Mouse (Mus musculus) CH12.LX (cell line): ENCODE results near the gene Flnc. TPM values are rescaled to one million over a fixed set of nuclear protein-coding genes. Genes with fewer than 3 reads are reported as not detected.

Source experiments
- DNase-seq: peaks from one replicate; pipeline ENCODE4 v3.0.0-alpha.2; 2013; ENCODE audit errors: extremely low read depth
- H3K27ac ChIP-seq: 2 replicates; pipeline ENCODE4 v1.5.1; 2012; ENCODE audit warnings: low read depth, mild to moderate bottlenecking, control low read depth, moderate library complexity; ENCODE audit not compliant: insufficient read depth
- H3K27me3 ChIP-seq: replicated peaks from 2 replicates; pipeline ENCODE3; 2012; ENCODE audit warnings: inconsistent platforms
- H3K36me3 ChIP-seq, 2 experiments: replicated peaks in 1 of 2; 2 replicates each; pipeline versions ENCODE3 to v1.6.1; 2012; ENCODE audit warnings: inconsistent platforms in 1 of 2, low read length in 1 of 2, mild to moderate bottlenecking in 1 of 2, mixed read lengths in 1 of 2, moderate library complexity in 1 of 2; ENCODE audit not compliant: control insufficient read depth in 1 of 2, insufficient read depth in 1 of 2
- H3K4me1 ChIP-seq, 2 experiments: 2 replicates each; pipeline ENCODE4 v1.6.1; 2012; ENCODE audit warnings: inconsistent platforms in 1 of 2, moderate library complexity in 1 of 2; ENCODE audit not compliant: insufficient read depth in 2 of 2, control insufficient read depth in 1 of 2
- H3K4me2 ChIP-seq: 2 replicates; pipeline ENCODE4 v1.6.1; 2012; ENCODE audit warnings: low read depth, mild to moderate bottlenecking, control low read depth; ENCODE audit not compliant: poor library complexity, insufficient read depth, severe bottlenecking
- H3K4me3 ChIP-seq, 3 experiments: fragments of 150-350 bp in 1 of 3; sonication (generic) in 1 of 3; replicated peaks in 1 of 3; 2 replicates each; pipeline versions ENCODE3 to v1.5.1; 2011 to 2012; ENCODE audit warnings: low read depth in 2 of 3, low read length in 2 of 3, mild to moderate bottlenecking in 2 of 3, moderate library complexity in 2 of 3, control low read depth in 1 of 3, improper control_type of control experiment in 1 of 3, inconsistent platforms in 1 of 3, mixed read lengths in 1 of 3; ENCODE audit not compliant: poor library complexity in 1 of 3
- H3K79me2 ChIP-seq: replicated peaks from 2 replicates; pipeline ENCODE4 v1.6.1; 2012; ENCODE audit warnings: mild to moderate bottlenecking, moderate library complexity; ENCODE audit not compliant: control insufficient read depth, poor library complexity, insufficient read depth, severe bottlenecking; ENCODE audit errors: extremely low read depth
- H3K9ac ChIP-seq: 2 replicates; pipeline ENCODE4 v1.6.1; 2012; ENCODE audit warnings: low read depth, mild to moderate bottlenecking, control low read depth, moderate library complexity; ENCODE audit not compliant: insufficient read depth
- H3K9me3 ChIP-seq: replicated peaks from 2 replicates; pipeline ENCODE3; 2012; ENCODE audit warnings: low read length, inconsistent platforms, mixed read lengths
- BHLHE40 ChIP-seq: IDR thresholded peaks from 2 replicates; pipeline ENCODE4 v1.6.1; 2011; ENCODE audit warnings: mild to moderate bottlenecking, low read depth, low read length, improper control_type of control experiment
- CHD2 ChIP-seq: IDR thresholded peaks from 2 replicates; pipeline ENCODE4 v1.6.1; 2011; ENCODE audit warnings: low read length, improper control_type of control experiment
- CTCF ChIP-seq, 2 experiments: IDR thresholded peaks in 1 of 2; conservative IDR thresholded peaks in 1 of 2; 2 replicates each; pipeline ENCODE4 v1.5.1; 2011 to 2012; ENCODE audit warnings: low read depth in 2 of 2, low read length in 2 of 2, improper control_type of control experiment in 1 of 2, inconsistent platforms in 1 of 2, mild to moderate bottlenecking in 1 of 2, moderate library complexity in 1 of 2
- E2F4 ChIP-seq: IDR thresholded peaks from 2 replicates; pipeline ENCODE4 v1.6.1; 2011; ENCODE audit warnings: low read depth, low read length, improper control_type of control experiment; ENCODE audit not compliant: insufficient replicate concordance
- ELF1 ChIP-seq: IDR thresholded peaks from 2 replicates; pipeline ENCODE4 v1.6.1; 2014; ENCODE audit warnings: low read depth, mild to moderate bottlenecking, inconsistent platforms, low read length, improper control_type of control experiment
- EP300 ChIP-seq: IDR thresholded peaks from 2 replicates; pipeline ENCODE4 v1.6.1; 2011; ENCODE audit warnings: low read length, improper control_type of control experiment
- GABPA ChIP-seq: IDR thresholded peaks from 2 replicates; pipeline ENCODE4 v1.6.1; 2012; ENCODE audit warnings: low read depth, low read length, improper control_type of control experiment, inconsistent platforms; ENCODE audit not compliant: insufficient replicate concordance
- HCFC1 ChIP-seq: IDR thresholded peaks from 2 replicates; pipeline ENCODE4 v1.6.1; 2012; ENCODE audit warnings: low read depth, mild to moderate bottlenecking, inconsistent platforms, low read length, improper control_type of control experiment
- IRF4 ChIP-seq: IDR thresholded peaks from 2 replicates; pipeline ENCODE4 v1.6.1; 2014; ENCODE audit warnings: low read depth, mild to moderate bottlenecking, inconsistent platforms, low read length, improper control_type of control experiment
- JUND ChIP-seq: conservative IDR thresholded peaks from 2 replicates; pipeline ENCODE4 v1.6.1; 2011; ENCODE audit warnings: low read depth, low read length, improper control_type of control experiment
- MAFK ChIP-seq: IDR thresholded peaks from 2 replicates; pipeline ENCODE4 v1.6.1; 2011; ENCODE audit warnings: low read length, improper control_type of control experiment; ENCODE audit not compliant: insufficient replicate concordance
- MAX ChIP-seq: IDR thresholded peaks from 2 replicates; pipeline ENCODE4 v1.6.1; 2011; ENCODE audit warnings: low read length, improper control_type of control experiment
- MAZ ChIP-seq: IDR thresholded peaks from 2 replicates; pipeline ENCODE4 v1.6.1; 2012; ENCODE audit warnings: low read depth, mild to moderate bottlenecking, inconsistent platforms, low read length, improper control_type of control experiment, moderate library complexity
- MEF2A ChIP-seq: IDR thresholded peaks from 2 replicates; pipeline ENCODE4 v1.6.1; 2014; ENCODE audit warnings: low read depth, mild to moderate bottlenecking, inconsistent platforms, low read length, improper control_type of control experiment, borderline replicate concordance
- MXI1 ChIP-seq: IDR thresholded peaks from 2 replicates; pipeline ENCODE4 v1.6.1; 2011; ENCODE audit warnings: mild to moderate bottlenecking, low read depth, low read length, improper control_type of control experiment
- MYC ChIP-seq: IDR thresholded peaks from 2 replicates; pipeline ENCODE4 v1.6.1; 2011; ENCODE audit warnings: low read depth, mild to moderate bottlenecking, improper control_type of control experiment, low read length
- NELFE ChIP-seq: IDR thresholded peaks from 2 replicates; pipeline ENCODE4 v1.6.1; 2011; ENCODE audit warnings: low read depth, low read length, improper control_type of control experiment
- NRF1 ChIP-seq: IDR thresholded peaks from 2 replicates; pipeline ENCODE4 v1.6.1; 2014; ENCODE audit warnings: low read depth, mild to moderate bottlenecking, inconsistent platforms, low read length, improper control_type of control experiment, moderate library complexity
- PAX5 ChIP-seq: IDR thresholded peaks from 2 replicates; pipeline ENCODE4 v1.6.1; 2012; ENCODE audit warnings: low read length, inconsistent platforms, mixed read lengths
- POLR2A ChIP-seq: IDR thresholded peaks from 2 replicates; pipeline ENCODE4 v1.6.1; 2011; ENCODE audit warnings: low read depth, mild to moderate bottlenecking, improper control_type of control experiment, low read length
- POLR2AphosphoS2 ChIP-seq: IDR thresholded peaks from 2 replicates; pipeline ENCODE4 v1.6.1; 2011; ENCODE audit warnings: low read depth, low read length, improper control_type of control experiment
- RAD21 ChIP-seq: IDR thresholded peaks from 2 replicates; pipeline ENCODE4 v1.6.1; 2011; ENCODE audit warnings: low read depth, mild to moderate bottlenecking, low read length, improper control_type of control experiment, moderate library complexity
- RCOR1 ChIP-seq: conservative IDR thresholded peaks from 2 replicates; pipeline ENCODE4 v1.6.1; 2012; ENCODE audit warnings: low read depth, mild to moderate bottlenecking, inconsistent platforms, low read length, improper control_type of control experiment
- SIN3A ChIP-seq: IDR thresholded peaks from 2 replicates; pipeline ENCODE4 v1.6.1; 2012; ENCODE audit warnings: low read length, improper control_type of control experiment, inconsistent platforms
- SMC3 ChIP-seq: IDR thresholded peaks from 2 replicates; pipeline ENCODE4 v1.6.1; 2011; ENCODE audit warnings: low read depth, low read length, improper control_type of control experiment
- TBP ChIP-seq: conservative IDR thresholded peaks from 2 replicates; pipeline ENCODE4 v1.6.1; 2011; ENCODE audit warnings: low read depth, low read length, improper control_type of control experiment
- UBTF ChIP-seq: IDR thresholded peaks from 2 replicates; pipeline ENCODE4 v1.6.1; 2012; ENCODE audit warnings: low read depth, mild to moderate bottlenecking, inconsistent platforms, low read length, improper control_type of control experiment, moderate library complexity
- USF1 ChIP-seq: IDR thresholded peaks from 2 replicates; pipeline ENCODE4 v1.6.1; 2014; ENCODE audit warnings: low read depth, mild to moderate bottlenecking, inconsistent platforms, low read length, improper control_type of control experiment
- USF2 ChIP-seq: conservative IDR thresholded peaks from 2 replicates; pipeline ENCODE4 v1.6.1; 2011; ENCODE audit warnings: low read depth, low read length, improper control_type of control experiment
- ZC3H11A ChIP-seq: IDR thresholded peaks from 2 replicates; pipeline ENCODE4 v1.6.1; 2012; ENCODE audit warnings: low read depth, mild to moderate bottlenecking, inconsistent platforms, low read length, improper control_type of control experiment
- ZKSCAN1 ChIP-seq: IDR thresholded peaks from 2 replicates; pipeline ENCODE4 v1.6.1; 2012; ENCODE audit warnings: low read depth, inconsistent platforms, low read length, improper control_type of control experiment, borderline replicate concordance
- ZMIZ1 ChIP-seq: IDR thresholded peaks from 2 replicates; pipeline ENCODE4 v1.6.1; 2012; ENCODE audit warnings: low read depth, mild to moderate bottlenecking, inconsistent platforms, low read length, improper control_type of control experiment
- dilution Hi-C: fragments of 300-500 bp; cut with MboI; formaldehyde crosslinking; loops from 2 replicates; pipeline ENCODE4 v1.14.3; 2020; ENCODE audit warnings: low sequenced_read_pairs; ENCODE audit not compliant: extremely low pct_unique_long_range_greater_than_20kb, extremely low pct_ligation_motif_present
- in situ Hi-C: fragments of 300-500 bp; cut with MboI; formaldehyde crosslinking; loops from 3 replicates; pipeline ENCODE4 v1.14.3; 2019; ENCODE audit warnings: low sequenced_read_pairs, low pct_ligation_motif_present, low pct_unique_long_range_greater_than_20kb, mixed read lengths
- polyA plus RNA-seq: library from polyadenylated mRNA; unstranded; fragments of >175 nt; gene quantifications from 2 replicates; pipeline ENCODE4 v1.2.1, GENCODE M21; 2012; ENCODE audit warnings: low read depth; ENCODE audit not compliant: insufficient read length
- total RNA-seq, 2 experiments: library from RNA; depleted of rRNA; stranded (reverse); fragments of 300-350 nt in 1 of 2; fragments of >200 nt in 1 of 2; gene quantifications; 2 replicates each; pipeline ENCODE4 v1.2.3; 2012 to 2014

The Flnc gene
- total and polyA plus RNA-seq, 3 experiments = 0.24 to 0.76 (median 0.60) TPM

GRCm38 (mm10) chr6:29394286-29394685 is 38.8 kb upstream of the Flnc start:
- no peak overlapping the region for H3K9ac ChIP-seq
- in situ Hi-C loops (loop anchor here (25.0 kb wide), 1 partner anchor 243 kb away; no protein-coding TSS in a partner anchor), dilution Hi-C loops (no loop called here)
- no peak overlapping the region for H3K4me2 ChIP-seq
- H3K27ac ChIP-seq = no peak overlapping the region
- H3K27me3 ChIP-seq = peaks cover 82% of the 10 kb centered on the region
- H3K9me3 ChIP-seq = no peaks in the 10 kb centered on the region
- no peak for DNase-seq
- H3K4me3 ChIP-seq = no peak overlapping the region
- H3K4me1 ChIP-seq = peaks cover 0 to 10% of the 10 kb centered on the region in 2 experiments; a peak in 1 of 4 replicates
- no peak for TF ChIP-seq USF1
- H3K36me3 ChIP-seq = no peaks in the 10 kb centered on the region
- H3K79me2 ChIP-seq = no peaks in the 10 kb centered on the region

- peak within 1 kb of the TSS; percentile 75 for H3K9ac ChIP-seq
- in situ Hi-C loops = loop anchor here (25.0 kb wide), 1 partner anchor 241 kb away; no protein-coding TSS in a partner anchor
- H3K79me2 ChIP-seq = no peaks in the 10 kb centered on the region
- peak within 1 kb of the TSS; percentile 62 for H3K4me2 ChIP-seq
- dilution Hi-C loops = no loop called here
- H3K4me3 ChIP-seq = peak within 1 kb of the TSS; percentile 59 to 87 (median 64)
- H3K27ac ChIP-seq = no peak within 1 kb of the TSS
- peaks cover 80% of the 10 kb centered on the region for H3K27me3 ChIP-seq
- H3K4me1 ChIP-seq = peaks cover 0 to 7% of the 10 kb centered on the region in 2 experiments; a peak in 1 of 4 replicates
- no peaks in the 10 kb centered on the region for H3K36me3 ChIP-seq
- peak; percentile 39 for DNase-seq
- no peaks in the 10 kb centered on the region for H3K9me3 ChIP-seq
- no peak for TF ChIP-seq E2F4
- TF ChIP-seq MEF2A = 0 out of 2 replicates have a peak, but pooled peaks have one; percentile 5
- TF ChIP-seq IRF4 = no peak
- no peak for TF ChIP-seq PAX5
- no peak for TF ChIP-seq ZMIZ1
- no peak; the same call in 1 of the 2 replicates for TF ChIP-seq USF2
- TF ChIP-seq GABPA = no peak
- TF ChIP-seq RAD21 = no peak
- no peak for TF ChIP-seq JUND
- TF ChIP-seq MAZ = 0 out of 2 replicates have a peak, but pooled peaks have one; percentile 30
- TF ChIP-seq ZKSCAN1 = no peak
- TF ChIP-seq CHD2 = no peak
- TF ChIP-seq SIN3A = no peak
- no peak for TF ChIP-seq RCOR1
- no peak for TF ChIP-seq MAX
- no peak for TF ChIP-seq MYC
- no peak for TF ChIP-seq UBTF
- TF ChIP-seq EP300 = no peak
- TF ChIP-seq USF1 = peak; percentile 77
- TF ChIP-seq NELFE = peak; percentile 35; the same call in 1 of the 2 replicates
- TF ChIP-seq ZC3H11A = no peak
- no peak for TF ChIP-seq ELF1
- no peak for TF ChIP-seq SMC3
- TF ChIP-seq CTCF (conservative IDR thresholded peaks at IDR 0.05 in 1 of 2, IDR thresholded peaks at IDR 0.05 in 1 of 2; ENCODE audit: low read depth in 2 of 2, low read length in 2 of 2) = no peak
- peak; percentile 15; the same call in 1 of the 2 replicates for TF ChIP-seq HCFC1
- TF ChIP-seq MXI1 = no peak
- TF ChIP-seq POLR2A = peak; percentile 64
- no peak; the same call in 1 of the 2 replicates for TF ChIP-seq NRF1
- TF ChIP-seq TBP = no peak
- no peak for TF ChIP-seq POLR2AphosphoS2
- no peak for TF ChIP-seq BHLHE40
- TF ChIP-seq MAFK = no peak
Measured at GRCm38 (mm10) chr6:29395910-29396713, 36.9 kb upstream of the Flnc start, which contains the start of gene Ccdc136. Gene Ccdc136, plus strand, starts transcription at chr6:29396309.
